Mouse (Mus musculus): Measurements from ENCODE around the gene Gm19402.

The Gm19402 gene

GRCm38 (mm10) chr10:77670710-77671109 lies 19.8 kb downstream of the Gm19402 start:
- in situ Hi-C loops (cut with MboI, MseI), result no loop called here

DNA sequence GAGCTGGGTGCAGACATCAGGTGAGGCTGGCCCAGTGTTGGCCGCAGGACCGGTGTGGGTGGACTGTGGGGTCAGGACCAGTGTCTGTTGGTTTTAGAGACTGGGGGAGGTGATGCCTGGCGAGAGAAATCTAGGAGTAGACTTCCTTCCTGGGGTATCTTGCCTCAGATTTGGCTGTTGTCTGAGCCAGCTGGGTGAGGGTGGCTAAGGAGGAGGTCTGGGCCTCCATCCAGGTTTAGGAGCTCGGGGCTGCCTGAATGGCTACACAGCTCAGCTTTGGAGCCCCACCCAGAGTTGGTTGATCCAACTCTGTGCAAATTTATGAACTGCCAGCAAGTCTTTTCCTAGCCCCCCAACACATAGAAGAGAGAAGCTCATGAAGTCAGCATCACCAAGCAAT lies 23.2 kb downstream of the Gm19402 start:
- in situ Hi-C loops (cut with MboI, MseI), result no loop called here

- in situ Hi-C loops (cut with MboI, MseI), result no loop called here
Measured at GRCm38 (mm10) chr10:77666342-77666741, 24.2 kb downstream of the Gm19402 start.

- in situ Hi-C loops (cut with MboI, MseI), result no loop called here
Measured at GRCm38 (mm10) chr10:77663949-77664665, 26.4 kb downstream of the Gm19402 start.

- in situ Hi-C loops (cut with MboI, MseI), result no loop called here
Measured at GRCm38 (mm10) chr10:77658286-77658994, 32.1 kb downstream of the Gm19402 start.

DNA sequence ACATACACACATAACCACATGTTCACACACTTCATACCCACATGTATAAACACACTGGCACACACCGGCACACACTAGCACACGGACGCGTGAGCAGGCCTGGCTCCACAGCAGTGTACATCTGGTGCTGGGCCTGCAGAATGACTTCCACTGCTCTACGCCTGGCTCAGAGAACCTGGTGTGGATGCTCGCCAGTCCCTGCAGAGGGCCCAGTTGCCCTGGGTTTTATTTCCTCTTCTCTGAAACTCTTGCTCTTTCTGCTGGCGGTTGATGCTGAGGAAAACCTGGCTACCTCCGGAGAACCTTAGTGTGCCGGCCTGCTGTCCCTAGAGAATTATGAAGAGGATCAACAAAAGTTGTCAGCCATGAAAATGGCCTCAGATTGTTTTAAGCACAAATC lies 38.5 kb downstream of the Gm19402 start:
- in situ Hi-C loops (cut with MboI, MseI), result no loop called here

DNA sequence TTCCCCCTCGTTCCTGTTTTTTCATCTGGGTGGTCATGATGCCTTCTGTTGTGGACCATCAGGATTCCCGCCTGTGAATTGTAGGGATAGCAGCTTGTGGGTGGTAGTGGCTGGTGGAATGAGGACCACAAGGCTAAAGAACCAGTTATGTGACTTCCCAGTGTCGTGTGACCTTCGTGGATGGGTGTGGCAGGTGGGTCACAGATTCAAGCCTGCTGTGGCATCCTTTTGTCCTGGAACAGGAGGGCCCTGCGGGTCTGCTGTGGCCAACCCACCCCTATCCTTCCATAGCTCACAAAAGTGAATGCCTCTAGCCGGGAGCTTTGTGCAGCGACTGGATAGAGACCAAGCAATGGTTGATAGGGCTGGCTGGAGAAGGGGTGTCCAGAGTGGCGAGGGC lies 42.7 kb downstream of the Gm19402 start:
- in situ Hi-C loops (cut with MboI, MseI), result loop anchor here (10.0 kb wide), 1 partner anchor 1877 kb away; no protein-coding TSS in a partner anchor

DNA sequence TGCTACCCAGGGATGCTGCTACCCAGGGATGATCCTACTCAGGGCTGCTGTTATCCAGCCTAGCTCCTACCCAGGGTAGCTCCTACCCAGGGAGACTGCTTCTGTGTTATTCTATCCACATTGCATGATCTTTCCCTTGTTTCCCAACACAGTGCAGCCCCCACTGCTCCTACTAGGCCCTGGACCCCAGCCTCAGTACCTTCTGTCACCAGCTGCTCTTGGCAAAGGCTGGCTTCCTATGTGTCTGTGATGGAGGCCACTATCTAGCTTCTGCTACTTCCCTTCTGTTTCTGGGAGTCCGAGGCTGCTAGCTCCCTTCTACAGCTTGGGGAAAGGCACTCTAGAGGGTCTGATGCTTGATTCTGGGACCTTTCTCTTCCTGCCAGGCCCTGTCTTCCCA lies 43.1 kb downstream of the Gm19402 start:
- in situ Hi-C loops (cut with MboI, MseI), result loop anchor here (10.0 kb wide), 1 partner anchor 1877 kb away; no protein-coding TSS in a partner anchor

- in situ Hi-C loops (cut with MboI, MseI), result loop anchor here (10.0 kb wide), 1 partner anchor 1879 kb away; no protein-coding TSS in a partner anchor
Measured at GRCm38 (mm10) chr10:77645571-77645970, 45.0 kb downstream of the Gm19402 start.

- in situ Hi-C loops (cut with MboI, MseI), result loop anchor here (10.0 kb wide), 1 partner anchor 1882 kb away; no protein-coding TSS in a partner anchor
Measured at GRCm38 (mm10) chr10:77643160-77643559, 47.4 kb downstream of the Gm19402 start.

Data from T-helper 1 cell (primary cell).